Mouse (Mus musculus) olfactory bulb, adult 2 months (tissue): Measurements from ENCODE around the gene Armh1. TPM values are rescaled to one million over a fixed set of nuclear protein-coding genes. Genes with fewer than 3 reads are reported as not detected.
"Not testable (repeated sequence)": the region's sequence is repeated elsewhere in the genome, so short reads cannot be mapped to it uniquely, and the experiment has no call there.

Experiments
- H3K27ac ChIP-seq: fragments of 200-500 bp; 2 replicates; pipeline ENCODE4 v1.5.1; 2012; ENCODE audit warnings: low read depth, low read length; ENCODE audit not compliant: insufficient read depth
- H3K4me1 ChIP-seq: fragments of 200-500 bp; 2 replicates; pipeline ENCODE4 v1.6.1; 2012; ENCODE audit warnings: low read length; ENCODE audit not compliant: control insufficient read depth, insufficient read depth
- H3K4me3 ChIP-seq: fragments of 200-500 bp; 2 replicates; pipeline ENCODE4 v1.5.1; 2012; ENCODE audit warnings: mild to moderate bottlenecking, low read depth, low read length, moderate library complexity; ENCODE audit not compliant: insufficient read depth
- CTCF ChIP-seq: fragments of 200-500 bp; IDR thresholded peaks from 2 replicates; pipeline ENCODE4 v1.5.1; 2012; ENCODE audit warnings: low read depth, mild to moderate bottlenecking, low read length, moderate library complexity; ENCODE audit not compliant: insufficient read depth
- POLR2A ChIP-seq: fragments of 200-500 bp; IDR thresholded peaks from 2 replicates; pipeline ENCODE4 v1.6.1; 2012; ENCODE audit warnings: mild to moderate bottlenecking, low read depth, low read length, moderate library complexity; ENCODE audit not compliant: insufficient read depth
- WGBS: fragments of 180-500 bp; shearing (Covaris S2); methylation state at CpG from one replicate; pipeline ENCODE4 v1.1.7; 2018; 5-methylcytosine and 5-hydroxymethylcytosine counted together
- polyA plus RNA-seq: library from polyadenylated mRNA; stranded (reverse); fragments of >200 nt; gene quantifications from 2 replicates; pipeline ENCODE4 v1.2.4, GENCODE M21; 2012; ENCODE audit warnings: low replicate concordance; ENCODE audit not compliant: missing spikeins, insufficient read depth, insufficient read length

Armh1 gene
- polyA plus RNA-seq, 1 experiment, result not detected

- whole genome bisulfite sequencing, result 2% methylated on average over 9 of the region's 9 CpGs
- Histone ChIP-seq H3K27ac (peak overlapping the region; percentile 87; the same call in 1 of the 2 replicates), H3K4me1 (peaks cover 3% of the 10 kb centered on the region; the same call in 1 of the 2 replicates), H3K4me3 (no peak overlapping the region)
- no peak for TF ChIP-seq POLR2A
- no peak for TF ChIP-seq CTCF
Observed at GRCm38 (mm10) chr4:117189856-117190543, 61.9 kb downstream of the Armh1 start.

GRCm38 (mm10) chr4:117189382-117189855 lies 62.5 kb downstream of the Armh1 start:
- Histone ChIP-seq H3K27ac (peak overlapping the region; percentile 20; the same call in 1 of the 2 replicates), H3K4me3 (no peak overlapping the region), H3K4me1 (peaks cover 3% of the 10 kb centered on the region; the same call in 1 of the 2 replicates)
- under 1% methylated on average over 16 of the region's 16 CpGs for WGBS
- TF ChIP-seq POLR2A (no peak), CTCF (no peak)

GRCm38 (mm10) chr4:117188969-117189368 lies 63.0 kb downstream of the Armh1 start:
- Histone ChIP-seq H3K4me1 (peaks cover 3% of the 10 kb centered on the region; the same call in 1 of the 2 replicates), H3K4me3 (no peak overlapping the region), H3K27ac (no peak overlapping the region)
- no peak for TF ChIP-seq POLR2A
- TF ChIP-seq CTCF, result no peak
- WGBS, result 43% methylated on average over 3 of the region's 3 CpGs

DNA sequence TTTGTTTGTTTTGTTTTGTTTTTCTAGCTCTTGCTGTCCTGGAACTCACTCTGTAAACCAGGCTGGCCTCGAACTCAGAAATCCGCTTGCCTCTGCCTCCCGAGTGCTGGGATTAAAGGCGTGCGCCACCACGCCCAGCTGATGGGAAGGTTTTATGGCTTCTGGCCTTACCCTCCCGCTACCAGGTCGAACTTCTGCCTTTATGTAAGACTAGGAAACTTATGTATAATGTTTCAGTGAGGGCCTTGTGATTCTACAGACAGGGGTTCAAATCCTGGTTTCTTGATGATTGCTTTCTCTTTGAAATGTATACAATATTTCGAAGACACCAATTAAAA lies 69.2 kb downstream of the Armh1 start:
- WGBS, result 11% methylated on average over 9 of the region's 9 CpGs
- not testable (repeated sequence) for H3K27ac ChIP-seq

GRCm38 (mm10) chr4:117181863-117182758 lies 69.8 kb downstream of the Armh1 start, which contains the start of gene Kif2c:
TSS of gene Kif2c (minus strand) at chr4:117182639.
- no peak within 1 kb of the TSS for H3K27ac ChIP-seq
- TF ChIP-seq CTCF, result no peak
- TF ChIP-seq POLR2A, result peak; percentile 45
- H3K4me3 ChIP-seq, result peak within 1 kb of the TSS; percentile 54
- WGBS, result under 1% methylated on average over 40 of the region's 42 CpGs
- 0 out of 2 replicates have a peak, but pooled peaks cover 5% of the 10 kb centered on the region for H3K4me1 ChIP-seq

More for the DNA sequence above, 69.2 kb downstream of the Armh1 start:
- TF ChIP-seq POLR2A, result 0 out of 2 replicates have a peak, but pooled peaks have one; percentile 2
- peak overlapping the region; percentile 54 for H3K4me3 ChIP-seq
- H3K4me1 ChIP-seq, result not testable (repeated sequence)

GRCm38 (mm10) chr4:117169936-117170335 lies 82.0 kb downstream of the Armh1 start:
- 92% methylated on average over 5 of the region's 5 CpGs for WGBS
- TF ChIP-seq CTCF (no peak), POLR2A (no peak)
- Histone ChIP-seq H3K4me1 (no peaks in the 10 kb centered on the region), H3K27ac (no peak overlapping the region), H3K4me3 (no peak overlapping the region)

Other genes starting within 250 kb of the Armh1 start
- not detected in 2 replicates for gene Eif2b3, start 232.7 kb downstream of the Armh1 start, polyA plus RNA-seq
- gene Ptch2, start 156.1 kb downstream of the Armh1 start, polyA plus RNA-seq, result not detected in 2 replicates
- not detected in 2 replicates for gene Btbd19, start 126.4 kb downstream of the Armh1 start, polyA plus RNA-seq
- gene Tctex1d4, start 125.3 kb downstream of the Armh1 start, polyA plus RNA-seq, result not detected in 2 replicates
- not detected in 2 replicates for gene Plk3, start 118.2 kb downstream of the Armh1 start, polyA plus RNA-seq
- gene Rps8, start 95.9 kb downstream of the Armh1 start, polyA plus RNA-seq, result 1,906 TPM in 1 of 2 replicates, not detected in the other
- not detected in 2 replicates for gene Kif2c, start 69.5 kb downstream of the Armh1 start, polyA plus RNA-seq
- gene Tmem53, start 174 bp downstream of the Armh1 start, polyA plus RNA-seq, result not detected in 2 replicates
- gene Rnf220, start 244.9 kb upstream of the Armh1 start, polyA plus RNA-seq, result not detected in 2 replicates